Mouse (Mus musculus): ENCODE data around the gene Lmbr1l. TPM values are rescaled to one million over a fixed set of nuclear protein-coding genes. Genes with fewer than 3 reads are reported as not detected.

Gene Lmbr1l
- polyA plus RNA-seq, 1 experiment = 404 TPM

GRCm38 (mm10) chr15:98917091-98917490, 940 bp downstream of the Lmbr1l start:
- Histone ChIP-seq H3K4me3 (ENCODE audit: control insufficient read depth, insufficient read depth, low read length) (peak overlapping the region; percentile 90), H3K27me3 (ENCODE audit: control insufficient read depth, insufficient read depth, low read length) (no peaks in the 10 kb centered on the region), H3K27ac (ENCODE audit: control insufficient read depth, insufficient read depth, low read length) (peak overlapping the region; percentile 23; the same call in 1 of the 2 replicates), H3K36me3 (ENCODE audit: control insufficient read depth, insufficient read depth, low read length) (peaks cover 17% of the 10 kb centered on the region), H3K4me1 (replicated peaks; ENCODE audit: control insufficient read depth, insufficient read depth, low read length) (peaks cover 18% of the 10 kb centered on the region)
- no peak for TF ChIP-seq POLR2A (IDR thresholded peaks at IDR 0.05; ENCODE audit: control insufficient read depth, extremely low read depth, insufficient read depth, low read length, poor library complexity)
- no peak for TF ChIP-seq CTCF (IDR thresholded peaks at IDR 0.05; ENCODE audit: borderline replicate concordance, control insufficient read depth, extremely low read depth, insufficient read depth, low read length, poor library complexity)
- no peak for DNase-seq
- WGBS = under 1% methylated on average over 14 of the region's 14 CpGs

DNA sequence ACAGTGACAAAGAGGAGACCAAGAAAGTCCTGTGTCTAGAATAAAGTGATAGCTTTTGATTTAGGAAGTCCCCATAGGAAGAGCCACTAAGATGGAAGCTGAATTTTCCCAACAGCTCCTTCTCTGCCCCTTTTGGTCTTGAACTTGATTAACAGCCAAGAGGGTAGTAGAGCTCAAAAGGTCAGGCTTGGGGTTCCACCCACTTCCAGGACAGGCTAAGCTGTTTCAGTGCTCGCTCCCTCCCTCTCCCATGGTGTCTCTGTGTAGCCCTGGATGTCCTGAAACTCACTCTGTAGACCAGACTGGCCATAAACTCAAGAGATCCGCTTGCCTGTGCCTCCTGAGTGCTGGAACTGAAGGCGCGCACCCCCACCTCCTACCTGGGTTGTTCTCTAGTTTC, 2.0 kb downstream of the Lmbr1l start:
- H3K27ac ChIP-seq (ENCODE audit: control insufficient read depth, insufficient read depth, low read length) = no peak overlapping the region
- TF ChIP-seq POLR2A (IDR thresholded peaks at IDR 0.05; ENCODE audit: control insufficient read depth, extremely low read depth, insufficient read depth, low read length, poor library complexity) (no peak), CTCF (IDR thresholded peaks at IDR 0.05; ENCODE audit: borderline replicate concordance, control insufficient read depth, extremely low read depth, insufficient read depth, low read length, poor library complexity) (no peak)
- H3K4me3 ChIP-seq (ENCODE audit: control insufficient read depth, insufficient read depth, low read length) = no peak overlapping the region
- 97% methylated on average over 4 of the region's 4 CpGs for WGBS
- H3K27me3 ChIP-seq (ENCODE audit: control insufficient read depth, insufficient read depth, low read length) = no peaks in the 10 kb centered on the region
- peaks cover 18% of the 10 kb centered on the region for H3K4me1 ChIP-seq (replicated peaks; ENCODE audit: control insufficient read depth, insufficient read depth, low read length)
- peaks cover 28% of the 10 kb centered on the region for H3K36me3 ChIP-seq (ENCODE audit: control insufficient read depth, insufficient read depth, low read length)
- DNase-seq = no peak

GRCm38 (mm10) chr15:98914903-98915302, 3.1 kb downstream of the Lmbr1l start:
- DNase-seq = peak; percentile 25
- no peak overlapping the region for H3K4me3 ChIP-seq (ENCODE audit: control insufficient read depth, insufficient read depth, low read length)
- peaks cover 18% of the 10 kb centered on the region for H3K4me1 ChIP-seq (replicated peaks; ENCODE audit: control insufficient read depth, insufficient read depth, low read length)
- H3K27me3 ChIP-seq (ENCODE audit: control insufficient read depth, insufficient read depth, low read length) = no peaks in the 10 kb centered on the region
- TF ChIP-seq POLR2A (IDR thresholded peaks at IDR 0.05; ENCODE audit: control insufficient read depth, extremely low read depth, insufficient read depth, low read length, poor library complexity) (no peak), CTCF (IDR thresholded peaks at IDR 0.05; ENCODE audit: borderline replicate concordance, control insufficient read depth, extremely low read depth, insufficient read depth, low read length, poor library complexity) (no peak)
- WGBS = 92% methylated on average over 6 of the region's 6 CpGs
- no peak overlapping the region for H3K27ac ChIP-seq (ENCODE audit: control insufficient read depth, insufficient read depth, low read length)
- peaks cover 36% of the 10 kb centered on the region for H3K36me3 ChIP-seq (ENCODE audit: control insufficient read depth, insufficient read depth, low read length)

GRCm38 (mm10) chr15:98904692-98905091, 13.3 kb downstream of the Lmbr1l start:
- TF ChIP-seq POLR2A (IDR thresholded peaks at IDR 0.05; ENCODE audit: control insufficient read depth, extremely low read depth, insufficient read depth, low read length, poor library complexity) (no peak), CTCF (IDR thresholded peaks at IDR 0.05; ENCODE audit: borderline replicate concordance, control insufficient read depth, extremely low read depth, insufficient read depth, low read length, poor library complexity) (peak; percentile 75; the same call in 1 of the 2 replicates)
- WGBS = 70% methylated on average over 10 of the region's 10 CpGs
- peaks cover 44% of the 10 kb centered on the region for H3K36me3 ChIP-seq (ENCODE audit: control insufficient read depth, insufficient read depth, low read length)

DNA sequence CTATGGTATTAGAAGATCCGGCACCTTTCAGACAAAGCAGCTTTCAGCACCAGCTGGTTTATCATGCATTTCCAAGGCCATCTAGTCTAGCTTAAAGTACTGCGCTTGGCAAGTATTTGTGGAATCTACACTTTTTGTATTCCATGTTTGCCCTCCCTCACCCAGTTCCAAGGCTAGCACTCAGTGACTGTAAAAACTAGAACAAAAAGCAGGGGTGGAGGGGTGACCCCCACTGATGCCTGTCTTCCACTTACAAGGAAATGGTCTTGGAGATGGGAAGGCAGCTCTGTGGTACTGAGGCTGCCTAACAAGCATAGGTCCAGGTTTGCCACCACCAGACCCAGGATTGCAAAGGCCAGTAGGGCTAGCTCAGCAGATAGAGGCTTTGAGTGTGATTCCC, 15.4 kb downstream of the Lmbr1l start:
- H3K27ac ChIP-seq (ENCODE audit: control insufficient read depth, insufficient read depth, low read length) = no peak overlapping the region
- no peaks in the 10 kb centered on the region for H3K4me1 ChIP-seq (replicated peaks; ENCODE audit: control insufficient read depth, insufficient read depth, low read length)
- peaks cover 23% of the 10 kb centered on the region for H3K36me3 ChIP-seq (ENCODE audit: control insufficient read depth, insufficient read depth, low read length)
- no peak overlapping the region for H3K4me3 ChIP-seq (ENCODE audit: control insufficient read depth, insufficient read depth, low read length)
- peaks cover 12% of the 10 kb centered on the region for H3K27me3 ChIP-seq (ENCODE audit: control insufficient read depth, insufficient read depth, low read length)
- 99% methylated on average over 2 of the region's 2 CpGs for WGBS
- TF ChIP-seq CTCF (IDR thresholded peaks at IDR 0.05; ENCODE audit: borderline replicate concordance, control insufficient read depth, extremely low read depth, insufficient read depth, low read length, poor library complexity) (no peak), POLR2A (IDR thresholded peaks at IDR 0.05; ENCODE audit: control insufficient read depth, extremely low read depth, insufficient read depth, low read length, poor library complexity) (no peak)
- no peak for DNase-seq

More at GRCm38 (mm10) chr15:98904692-98905091, 13.3 kb downstream of the Lmbr1l start:
- no peak overlapping the region for H3K4me3 ChIP-seq (ENCODE audit: control insufficient read depth, insufficient read depth, low read length)
- H3K27ac ChIP-seq (ENCODE audit: control insufficient read depth, insufficient read depth, low read length) = no peak overlapping the region
- DNase-seq = peak; percentile 50
- no peaks in the 10 kb centered on the region for H3K27me3 ChIP-seq (ENCODE audit: control insufficient read depth, insufficient read depth, low read length)
- no peaks in the 10 kb centered on the region for H3K4me1 ChIP-seq (replicated peaks; ENCODE audit: control insufficient read depth, insufficient read depth, low read length)

- TF ChIP-seq POLR2A (IDR thresholded peaks at IDR 0.05; ENCODE audit: control insufficient read depth, extremely low read depth, insufficient read depth, low read length, poor library complexity) (no peak), CTCF (IDR thresholded peaks at IDR 0.05; ENCODE audit: borderline replicate concordance, control insufficient read depth, extremely low read depth, insufficient read depth, low read length, poor library complexity) (no peak)
- no peak overlapping the region for H3K27ac ChIP-seq (ENCODE audit: control insufficient read depth, insufficient read depth, low read length)
- H3K4me1 ChIP-seq (replicated peaks; ENCODE audit: control insufficient read depth, insufficient read depth, low read length) = no peaks in the 10 kb centered on the region
- DNase-seq = no peak
- H3K36me3 ChIP-seq (ENCODE audit: control insufficient read depth, insufficient read depth, low read length) = peaks cover 14% of the 10 kb centered on the region
- H3K4me3 ChIP-seq (ENCODE audit: control insufficient read depth, insufficient read depth, low read length) = no peak overlapping the region
- 47% methylated on average over 1 of the region's 1 CpGs for WGBS
- peaks cover 21% of the 10 kb centered on the region for H3K27me3 ChIP-seq (ENCODE audit: control insufficient read depth, insufficient read depth, low read length)
Measured at GRCm38 (mm10) chr15:98901530-98901929, 16.5 kb downstream of the Lmbr1l start.
